Mouse (Mus musculus) heart, postnatal 10 days (tissue): ENCODE measurements around the gene Camta1. TPM values are rescaled to one million over a fixed set of nuclear protein-coding genes. Genes with fewer than 3 reads are reported as not detected.

Experiments
- DNase-seq, 2 experiments: peaks; one replicate each; pipeline ENCODE4 v3.0.0; 2021
- intact Hi-C: fragments of 180-260 bp; cut with DNase I; formaldehyde crosslinking; loops from one replicate; pipeline ENCODE4 v1.15.1; 2025
- total RNA-seq, 2 experiments: library from RNA; stranded (reverse); gene quantifications; 2 replicates each; pipeline ENCODE4 v1.2.3; 2021

The Camta1 gene
- total RNA-seq, 2 experiments from 2014 or later = 180 to 183 TPM

GRCm38 (mm10) chr4:150980153-150980552 lies 881.5 kb downstream of the Camta1 start:
- no peak for DNase-seq
- intact Hi-C loops = no loop called here

GRCm38 (mm10) chr4:150979455-150979854 lies 882.2 kb downstream of the Camta1 start:
- DNase-seq = no peak
- intact Hi-C loops = no loop called here

GRCm38 (mm10) chr4:150978156-150978910 lies 883.3 kb downstream of the Camta1 start:
- DNase-seq = no peak
- intact Hi-C loops = no loop called here

GRCm38 (mm10) chr4:150975145-150975544 lies 886.5 kb downstream of the Camta1 start:
- DNase-seq = no peak
- intact Hi-C loops = no loop called here

- no peak for DNase-seq
- intact Hi-C loops = no loop called here
Measured at GRCm38 (mm10) chr4:150973264-150973663, 888.4 kb downstream of the Camta1 start.

GRCm38 (mm10) chr4:150968956-150969355 lies 892.7 kb downstream of the Camta1 start:
- no peak for DNase-seq
- intact Hi-C loops = loop anchor here (5.0 kb wide), 2 partner anchors 58 to 312 kb away; no protein-coding TSS in a partner anchor

- intact Hi-C loops = loop anchor here (2.0 to 5.0 kb wide), 3 partner anchors 61 to 309 kb away; no protein-coding TSS in a partner anchor
Measured at GRCm38 (mm10) chr4:150966556-150966955, 895.1 kb downstream of the Camta1 start.

GRCm38 (mm10) chr4:150965555-150965951 lies 896.1 kb downstream of the Camta1 start:
- DNase-seq = no peak
- intact Hi-C loops = loop anchor here (2.0 to 5.0 kb wide), 3 partner anchors 62 to 308 kb away; no protein-coding TSS in a partner anchor

More at GRCm38 (mm10) chr4:150966556-150966955, 895.1 kb downstream of the Camta1 start:
- peak; percentile 69 to 81 for DNase-seq

- intact Hi-C loops = loop anchor here (2.0 to 5.0 kb wide), 4 partner anchors 48 to 308 kb away; no protein-coding TSS in a partner anchor
Measured at GRCm38 (mm10) chr4:150964635-150965554, 896.8 kb downstream of the Camta1 start.

DNA sequence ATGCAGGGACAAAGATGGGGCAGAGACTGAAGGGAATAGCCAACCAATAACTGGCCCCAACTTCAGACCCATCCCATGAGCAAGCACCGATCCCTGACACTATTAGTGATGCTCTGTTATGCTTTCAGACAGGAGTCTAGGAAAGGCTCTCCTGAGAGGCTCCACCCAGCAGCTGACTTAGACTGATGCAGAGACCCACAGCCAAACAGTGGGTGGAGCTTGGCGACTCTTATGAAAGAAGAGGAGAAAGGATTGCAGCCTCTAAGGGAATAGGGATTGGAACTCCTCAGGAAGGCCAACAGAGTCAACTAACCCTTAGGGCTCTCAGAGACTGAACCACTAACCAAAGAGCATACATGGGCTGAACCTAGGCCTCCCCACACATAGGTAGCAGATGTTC lies 898.0 kb downstream of the Camta1 start:
- intact Hi-C loops = loop anchor here (2.0 to 5.0 kb wide), 2 partner anchors 46 to 63 kb away; no protein-coding TSS in a partner anchor
- peak in 1 of 2 experiments; percentile 23 for DNase-seq

More at GRCm38 (mm10) chr4:150964635-150965554, 896.8 kb downstream of the Camta1 start:
- peak; percentile 89 to 94 for DNase-seq

GRCm38 (mm10) chr4:150962231-150962630 lies 899.4 kb downstream of the Camta1 start:
- intact Hi-C loops = loop anchor here (5.0 kb wide), 1 partner anchor 45 kb away; no protein-coding TSS in a partner anchor

DNA sequence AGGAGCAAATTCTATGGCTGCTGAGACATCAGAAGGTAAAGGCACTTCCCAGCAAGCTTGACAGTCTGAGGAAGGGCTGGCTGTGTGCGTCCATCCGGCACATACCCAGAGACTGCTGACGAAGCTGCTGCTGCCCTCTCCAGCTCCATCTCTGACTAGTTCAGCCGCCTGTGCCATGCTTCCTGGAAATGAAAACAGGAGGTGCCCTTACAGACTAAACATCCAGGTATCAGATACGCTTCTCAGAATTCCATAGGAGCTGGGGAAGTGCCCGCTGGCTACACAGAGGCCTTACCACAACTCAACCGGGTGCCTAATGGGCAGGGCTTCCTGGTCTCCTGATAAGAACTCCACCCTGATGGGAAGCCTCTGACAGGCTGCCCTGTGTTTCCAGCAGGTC lies 903.1 kb downstream of the Camta1 start:
- intact Hi-C loops = no loop called here

More at GRCm38 (mm10) chr4:150962231-150962630, 899.4 kb downstream of the Camta1 start:
- peak; percentile 58 to 68 for DNase-seq

DNA sequence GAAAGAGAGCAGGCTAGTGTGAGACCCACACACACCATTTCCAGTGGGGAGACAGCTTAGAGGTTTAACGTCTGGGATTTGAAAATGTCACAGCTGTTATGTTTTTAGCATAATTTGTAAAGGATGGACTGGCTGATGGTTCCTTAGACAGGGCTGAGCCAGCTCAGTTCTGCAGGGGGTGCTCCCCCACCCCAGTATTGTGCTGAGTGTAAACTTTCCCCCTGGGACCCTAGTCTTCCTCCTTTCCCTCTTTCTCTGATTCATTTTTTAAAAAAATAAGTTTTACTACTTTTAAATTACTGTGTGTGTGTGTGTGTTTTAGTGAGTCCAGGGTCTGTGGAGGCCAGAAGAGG lies 904.6 kb downstream of the Camta1 start:
- intact Hi-C loops = no loop called here
- DNase-seq = no peak

More for the DNA sequence above, 903.1 kb downstream of the Camta1 start:
- no peak for DNase-seq

- intact Hi-C loops = no loop called here
- DNase-seq = peak in 1 of 2 experiments; percentile 22
Measured at GRCm38 (mm10) chr4:150956369-150957105, 905.1 kb downstream of the Camta1 start.

GRCm38 (mm10) chr4:150950972-150951371 lies 910.7 kb downstream of the Camta1 start:
- intact Hi-C loops = no loop called here
- no peak for DNase-seq

- DNase-seq = no peak
- intact Hi-C loops = no loop called here
Measured at GRCm38 (mm10) chr4:150944707-150945106, 917.0 kb downstream of the Camta1 start.

- intact Hi-C loops = no loop called here
- no peak for DNase-seq
Measured at GRCm38 (mm10) chr4:150939991-150940651, 921.6 kb downstream of the Camta1 start.

DNA sequence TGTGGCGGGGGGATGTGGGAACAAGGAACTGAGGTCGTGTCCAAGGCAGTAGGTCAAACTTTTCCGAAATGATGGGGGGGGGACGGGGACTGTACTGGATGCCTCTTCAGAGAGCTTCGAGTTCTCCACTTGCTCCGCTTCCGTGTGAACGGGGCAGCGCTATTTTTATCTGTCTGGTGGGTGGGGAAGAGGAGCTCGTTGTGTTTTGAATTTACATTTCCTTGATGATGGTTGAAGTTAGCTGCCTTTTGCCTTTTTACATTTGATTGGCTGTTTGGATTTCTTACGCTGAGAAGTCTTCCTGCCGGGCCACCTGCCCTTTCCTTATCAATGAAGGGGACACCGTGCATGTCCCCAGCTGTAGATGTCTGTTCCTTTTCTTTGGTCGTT lies 923.6 kb downstream of the Camta1 start:
- intact Hi-C loops = no loop called here

GRCm38 (mm10) chr4:150937293-150938062 lies 924.2 kb downstream of the Camta1 start:
- intact Hi-C loops = no loop called here
- DNase-seq = peak in 1 of 2 experiments; percentile 42

More for the DNA sequence above, 923.6 kb downstream of the Camta1 start:
- no peak for DNase-seq
